Mouse (Mus musculus): Measurements from ENCODE around the gene Errfi1.

GRCm38 (mm10) chr4:150865371-150865770, 11.7 kb downstream of the Errfi1 start:
- TF ChIP-seq CTCF (IDR thresholded peaks at IDR 0.05; ENCODE audit: insufficient read depth, low read length) (no peak), POLR2A (IDR thresholded peaks at IDR 0.05; ENCODE audit: borderline replicate concordance, extremely low read depth, low read depth, low read length) (no peak)
